Mouse (Mus musculus): ENCODE results near the gene Gm31571.
"Not testable (repeated sequence)": the region's sequence is repeated elsewhere in the genome, so short reads cannot be mapped to it uniquely, and the experiment has no call there.

Gene Gm31571

DNA sequence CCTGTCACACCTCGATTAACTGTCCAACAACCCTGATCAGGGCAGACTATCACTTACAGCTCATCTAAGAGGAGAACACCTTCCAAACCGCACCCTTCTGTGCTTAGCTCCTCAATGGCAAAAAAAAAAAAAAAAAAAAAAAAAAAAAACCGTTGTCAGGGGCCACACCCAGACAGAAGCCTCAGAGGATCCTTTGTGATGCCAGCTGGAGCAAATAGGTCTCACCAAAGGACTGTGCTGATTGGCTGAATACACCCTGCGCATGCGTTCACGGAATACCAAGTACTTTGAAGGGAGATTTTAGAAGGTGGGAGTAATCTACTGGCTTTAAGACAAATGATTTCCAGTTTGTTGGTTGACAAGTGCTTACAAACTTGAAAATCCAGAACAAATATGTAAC is at the start of gene Gm31571:
TSS of gene Gm31571 (minus strand) at position 101 of the 400 bp plus-strand sequence.
- DNase-seq (ENCODE audit: low spot score in 2 of 2): not testable (repeated sequence)

All from frontal cortex, postnatal 25 days (tissue).